Mouse (Mus musculus) cerebellum, postnatal 36 days (tissue): ENCODE measurements at regions not wholly inside any gene's neighbourhood (a gene's known extent, or its start where the extent isn't known, plus 50 kb on each side); places are given as distances from the start of the nearest gene placed in this dataset.

Source experiments
- DNase-seq, 2 experiments: peaks; one replicate each; pipeline ENCODE4 v3.0.0; 2021 to 2022; ENCODE audit warnings: mixed read lengths in 2 of 2

DNA sequence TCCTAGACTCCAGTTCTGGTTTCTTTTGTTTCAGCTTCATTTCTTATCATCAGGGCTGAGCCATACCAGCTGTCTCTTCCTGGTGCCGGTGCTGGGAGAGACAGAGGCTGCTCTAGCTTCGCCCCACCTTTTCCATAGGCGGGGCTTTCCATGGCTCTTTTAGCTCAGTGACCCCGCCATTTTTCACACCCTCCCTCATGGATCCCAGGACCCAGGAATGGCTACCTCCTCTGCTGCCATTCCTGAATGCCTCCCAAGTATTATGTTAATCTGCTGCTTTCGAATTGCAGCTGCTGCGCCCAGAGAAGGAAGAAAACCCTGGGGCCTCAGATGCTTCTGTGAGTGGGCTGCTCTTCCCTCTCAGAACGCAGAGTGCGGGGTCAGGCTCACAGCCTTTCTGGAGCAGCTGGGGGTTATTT is 214.9 kb downstream of the Pik3r1 start:
- no peak for DNase-seq

GRCm38 (mm10) chr13:101552451-101552850 is 215.6 kb downstream of the Pik3r1 start:
- no peak for DNase-seq

- peak; percentile 11 to 48 for DNase-seq
Observed at GRCm38 (mm10) chr13:101551068-101551467, 216.9 kb downstream of the Pik3r1 start.

DNA sequence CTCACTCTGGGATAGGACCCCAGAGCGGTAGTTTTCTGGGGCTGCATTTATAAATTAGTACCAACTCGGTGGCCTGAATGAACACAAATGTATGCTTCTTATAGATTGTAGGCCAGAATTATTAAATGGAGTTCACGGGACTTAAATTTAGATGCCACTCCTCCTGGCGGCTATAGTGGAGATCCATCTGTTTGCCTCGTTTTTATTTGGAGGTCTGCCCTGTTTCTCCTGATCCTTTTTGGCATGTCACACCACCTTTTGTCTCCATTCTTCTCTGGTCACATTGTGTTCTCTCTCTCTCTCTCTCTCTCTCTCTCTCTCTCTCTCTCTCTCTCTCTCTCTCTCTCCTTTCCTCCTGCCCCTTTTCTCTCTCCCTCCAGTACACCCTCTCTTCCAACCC is 217.5 kb downstream of the Pik3r1 start:
- peak; percentile 19 to 56 for DNase-seq

- DNase-seq = no peak
Observed at GRCm38 (mm10) chr13:101547887-101548286, 220.1 kb downstream of the Pik3r1 start.

DNA sequence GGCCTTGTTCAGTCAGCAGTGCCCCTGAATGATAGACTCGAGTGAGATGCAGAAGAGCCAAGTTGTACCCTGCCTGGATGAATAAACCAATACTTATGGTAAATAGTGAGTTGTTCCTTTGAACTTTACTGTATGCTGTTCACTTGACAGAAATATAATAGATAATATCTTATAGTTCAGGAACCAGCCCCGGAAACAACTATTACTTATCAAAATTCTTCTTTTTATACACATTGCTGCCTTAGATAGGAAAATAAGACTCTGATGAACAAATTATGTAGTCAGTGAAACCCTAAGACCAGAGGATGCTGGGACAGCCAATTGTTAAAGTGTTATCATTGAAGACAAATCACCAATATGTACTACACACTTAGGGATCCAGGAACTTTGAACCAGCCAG is 220.7 kb downstream of the Pik3r1 start:
- no peak for DNase-seq

DNA sequence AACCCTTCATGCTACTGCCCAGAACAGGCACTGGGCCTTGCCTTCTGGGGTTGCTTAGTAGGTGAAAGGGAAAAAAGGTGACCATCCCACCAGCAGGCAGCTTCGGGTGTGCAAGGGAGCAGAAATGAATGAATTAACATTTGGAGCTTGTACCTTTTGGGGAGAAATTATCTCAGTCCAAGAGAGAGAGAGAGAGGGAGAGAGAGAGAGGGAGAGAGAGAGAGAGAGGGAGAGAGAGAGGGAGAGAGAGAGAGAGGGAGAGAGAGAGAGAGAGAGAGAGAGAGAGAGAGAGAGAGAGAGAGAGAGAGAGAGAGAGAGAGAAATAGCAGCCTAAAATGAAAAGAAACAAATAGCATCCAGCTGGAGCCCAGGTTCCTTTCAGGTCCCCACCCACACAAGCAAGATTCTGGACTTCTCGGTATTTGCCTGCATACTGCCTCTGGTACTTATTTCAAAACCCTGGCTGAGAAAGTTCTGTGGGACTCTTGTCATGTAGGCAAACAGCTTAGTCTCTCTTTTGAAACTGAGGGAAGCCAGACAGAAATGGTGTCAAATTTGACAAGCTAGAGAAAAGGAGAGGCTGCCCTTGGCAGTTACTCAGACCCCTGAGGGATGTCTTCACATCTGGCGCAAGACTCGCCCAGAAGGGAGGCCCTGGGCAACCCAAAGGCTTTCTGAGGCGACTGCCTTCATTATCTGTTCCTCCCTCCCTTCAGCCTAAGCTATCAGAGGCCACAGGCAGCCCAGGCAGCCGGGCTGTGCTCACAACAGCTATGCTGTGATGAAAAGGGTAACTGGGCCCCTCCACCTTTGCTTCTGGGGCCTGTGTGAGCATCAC is 222.5 kb downstream of the Pik3r1 start:
- no peak for DNase-seq

DNA sequence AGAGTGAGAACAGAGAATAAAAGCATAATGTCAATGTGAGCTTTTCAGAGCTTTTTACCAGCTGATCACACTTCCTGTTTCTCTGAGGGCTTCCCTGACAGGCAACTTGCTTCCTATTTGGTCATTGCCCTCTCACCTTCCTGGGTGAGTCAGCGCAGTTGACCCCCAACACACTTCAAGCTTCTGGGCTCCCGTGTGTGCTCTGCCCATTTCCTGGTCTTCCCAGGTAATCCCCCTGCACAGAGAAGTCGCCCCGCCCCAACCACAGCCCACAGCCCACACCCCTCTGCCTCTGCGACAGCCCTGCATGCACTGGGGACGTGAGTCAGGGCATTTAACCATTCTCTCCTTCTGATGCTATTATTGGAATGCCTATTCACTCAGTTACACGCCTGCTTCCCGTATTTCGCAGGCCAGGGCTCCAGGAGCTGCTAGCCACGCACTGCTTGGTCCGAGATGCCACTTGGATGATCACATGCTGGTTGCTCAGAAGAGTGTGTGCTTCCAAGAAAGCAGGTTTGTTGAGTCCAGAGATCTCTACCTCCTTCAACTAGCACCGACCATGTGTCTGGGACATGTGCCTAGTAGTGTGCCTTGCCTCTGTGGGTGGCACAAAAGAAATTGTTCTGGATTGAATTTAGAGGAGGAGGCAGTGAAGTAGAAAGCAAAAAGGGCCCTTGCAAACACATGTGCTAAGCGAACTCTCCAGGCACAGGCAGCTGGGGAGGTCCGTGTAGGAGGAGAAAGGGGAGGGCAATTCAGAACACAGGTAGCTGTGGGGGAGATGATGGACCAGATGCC is 227.4 kb downstream of the Pik3r1 start:
- no peak for DNase-seq

DNA sequence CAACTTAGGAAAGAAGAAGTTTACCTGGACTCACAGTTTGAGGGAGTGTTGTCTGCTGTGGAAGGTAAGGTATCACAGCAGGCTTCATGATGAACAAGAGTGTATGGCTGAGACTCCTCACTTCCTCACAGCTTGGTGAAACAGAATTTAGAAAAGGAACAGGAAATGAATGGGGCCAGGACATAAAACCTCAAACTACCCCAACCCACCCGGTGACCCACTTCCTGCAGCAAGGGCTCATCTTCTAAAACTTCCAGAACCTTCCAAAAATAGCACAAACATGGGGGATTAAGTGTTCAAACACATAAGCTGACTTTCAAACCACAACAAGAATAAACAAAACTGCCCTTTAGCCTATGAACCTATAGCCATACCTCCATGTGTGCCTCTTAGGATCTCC is 229.9 kb downstream of the Pik3r1 start:
- no peak for DNase-seq

- DNase-seq = no peak
Observed at GRCm38 (mm10) chr13:101536019-101536418, 232.0 kb downstream of the Pik3r1 start.

DNA sequence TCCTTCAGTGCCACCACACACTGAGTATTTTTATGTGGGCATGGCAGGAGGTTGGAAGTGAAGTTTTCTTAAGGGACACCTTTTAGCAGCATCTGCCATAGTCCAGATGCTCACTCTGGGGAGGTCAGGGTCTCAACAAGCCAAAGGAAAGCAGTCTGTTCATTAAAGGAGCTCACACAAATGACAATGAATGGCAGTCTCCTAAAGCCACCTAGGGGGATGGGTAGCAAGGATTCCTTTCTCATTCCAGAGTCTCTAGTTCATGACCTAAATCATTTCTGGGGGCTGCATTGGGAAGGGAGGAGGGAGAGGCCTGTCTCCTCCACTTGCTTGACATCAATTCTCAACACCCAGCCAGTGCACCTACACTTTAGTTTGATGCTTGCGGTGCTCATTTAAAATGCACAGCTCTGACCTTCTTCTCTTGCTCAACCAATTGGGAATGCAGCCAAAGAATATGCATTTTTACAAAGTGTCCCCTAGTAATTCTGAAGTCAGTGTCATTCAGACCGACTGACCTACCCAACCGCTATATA is 232.6 kb downstream of the Pik3r1 start:
- no peak for DNase-seq

- DNase-seq = no peak
Observed at GRCm38 (mm10) chr13:101534490-101534889, 233.5 kb downstream of the Pik3r1 start.

DNA sequence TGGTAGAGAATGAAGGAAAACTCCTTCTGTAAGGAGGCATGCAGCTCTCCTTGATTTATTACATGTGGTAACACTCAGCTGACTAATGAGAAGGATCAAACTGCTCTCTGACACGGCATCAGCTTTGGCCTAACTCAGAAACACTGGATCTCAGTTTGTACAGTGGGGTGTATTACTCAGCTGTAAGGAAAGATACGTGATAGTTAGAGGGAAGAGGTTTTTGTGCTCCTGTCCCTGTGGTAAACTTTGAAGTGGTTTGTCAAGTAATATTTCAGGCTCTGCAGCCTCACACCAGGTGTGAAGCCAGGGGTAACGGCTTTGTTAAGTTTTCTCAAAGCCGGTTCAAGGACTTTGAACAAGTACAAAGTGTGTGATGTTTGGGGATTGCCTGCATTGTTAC is 235.1 kb downstream of the Pik3r1 start:
- no peak for DNase-seq

DNA sequence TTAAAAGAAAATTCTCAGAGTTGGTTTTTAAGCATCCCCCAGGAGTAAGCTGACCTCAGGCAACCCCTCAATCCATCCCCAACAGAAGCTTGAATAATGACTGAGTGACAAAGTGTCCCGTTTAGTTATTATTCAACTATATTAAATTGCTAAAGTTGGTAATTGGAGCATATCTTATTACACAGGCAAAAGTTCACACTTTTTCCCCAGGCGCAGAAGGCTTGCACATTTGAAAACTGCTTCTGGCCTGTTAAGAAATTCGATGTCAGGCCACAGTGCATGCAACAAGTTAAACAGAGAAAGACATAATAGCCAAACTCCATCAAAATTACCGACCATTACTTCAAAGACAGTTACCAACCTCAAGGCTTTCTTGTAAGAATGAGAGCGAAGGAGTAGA is 240.3 kb downstream of the Pik3r1 start:
- no peak for DNase-seq

DNA sequence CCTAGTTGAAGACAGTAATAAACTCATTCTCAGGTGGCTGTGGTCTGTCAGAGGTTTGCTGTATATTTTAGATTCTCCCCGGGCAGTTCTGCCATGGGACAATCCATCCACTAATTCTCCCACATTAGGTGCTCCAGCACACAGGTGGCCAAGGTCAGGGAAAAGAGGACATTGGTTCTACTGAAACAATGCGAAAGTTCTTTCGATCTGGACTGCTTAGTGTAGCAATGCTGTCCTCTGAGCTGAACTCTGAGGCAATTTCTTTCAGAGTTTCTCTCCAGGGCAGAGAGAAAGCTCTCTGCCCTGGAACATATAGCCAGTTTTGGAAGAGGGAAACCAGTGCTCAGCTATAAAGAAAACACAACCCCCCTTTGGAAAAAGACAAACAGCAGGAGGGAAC is 243.2 kb downstream of the Pik3r1 start:
- no peak for DNase-seq

GRCm38 (mm10) chr13:101524223-101524622 is 243.8 kb downstream of the Pik3r1 start:
- DNase-seq = peak in 1 of 2 experiments; percentile 18

- DNase-seq = no peak
Observed at GRCm38 (mm10) chr13:101523492-101523891, 244.5 kb downstream of the Pik3r1 start.

GRCm38 (mm10) chr13:101522597-101522996 is 245.4 kb downstream of the Pik3r1 start:
- DNase-seq = no peak

DNA sequence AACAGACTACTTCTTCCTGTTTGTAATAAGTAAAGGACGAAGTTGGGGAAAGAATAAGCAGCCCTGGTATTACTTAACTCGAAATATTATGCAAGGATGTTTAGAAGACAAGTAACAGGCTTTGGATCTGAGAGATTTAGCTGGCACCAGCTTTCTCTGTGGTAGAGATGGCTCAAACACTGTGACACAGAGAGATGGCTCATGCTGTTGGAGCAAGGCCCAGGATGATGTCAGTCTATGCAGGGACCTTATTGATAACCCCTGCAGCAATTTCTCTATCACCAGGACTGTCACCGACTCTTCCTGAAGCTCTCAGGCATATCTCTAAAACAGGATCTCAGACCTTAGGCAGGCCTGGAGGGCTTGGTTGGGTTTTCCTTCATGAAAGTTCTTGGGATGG is 254.7 kb downstream of the Pik3r1 start:
- peak; percentile 27 for DNase-seq

DNA sequence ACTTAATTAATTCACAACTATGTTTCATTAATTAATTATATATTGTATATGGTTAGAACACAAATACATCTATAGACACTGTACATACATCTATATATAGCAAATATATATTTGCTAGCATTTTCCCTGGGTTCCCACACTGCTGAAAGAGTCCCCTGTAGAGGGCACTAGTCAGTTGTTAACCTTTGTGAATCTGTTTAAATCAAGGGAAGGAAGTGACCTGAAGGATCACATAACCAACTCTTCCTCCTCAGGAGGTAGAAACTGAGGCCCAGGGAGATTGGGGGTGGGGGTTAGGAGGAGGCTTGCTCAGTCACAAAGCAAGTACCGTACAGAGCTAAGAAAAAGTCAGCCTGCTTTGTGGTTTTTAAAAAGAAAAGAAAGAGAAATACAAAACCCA is 258.1 kb downstream of the Pik3r1 start:
- no peak for DNase-seq

- no peak for DNase-seq
Observed at GRCm38 (mm10) chr13:101508331-101508730, 259.7 kb downstream of the Pik3r1 start.

- no peak for DNase-seq
Observed at GRCm38 (mm10) chr13:101506696-101507095, 261.3 kb downstream of the Pik3r1 start.

- no peak for DNase-seq
Observed at GRCm38 (mm10) chr13:101505054-101505453, 263.0 kb downstream of the Pik3r1 start.

- no peak for DNase-seq
Observed at GRCm38 (mm10) chr13:101504241-101504640, 263.8 kb downstream of the Pik3r1 start.
